Mouse (Mus musculus) adrenal gland, postnatal 0 days (tissue): ENCODE measurements around the gene Dexi. TPM values are rescaled to one million over a fixed set of nuclear protein-coding genes. Genes with fewer than 3 reads are reported as not detected.

Experiments used
- polyA plus RNA-seq: library from polyadenylated mRNA; unstranded; fragments of >200 nt; fragmentation: Nextera tagmentation; extraction: Ambion mirVana; gene quantifications from 2 replicates; pipeline ENCODE4 v1.2.1, GENCODE M21; 2015

Gene Dexi
- polyA plus RNA-seq, result 20.1 and 20.2 TPM in 2 replicates

GRCm38 (mm10) chr16:10542698-10543365, at the start of gene Dexi:
Dexi (minus strand) TSS chr16:10543054.

GRCm38 (mm10) chr16:10544995-10545622, 2.3 kb upstream of the Dexi start, which contains the start of gene Clec16a:
Clec16a (plus strand) TSS chr16:10545339.

GRCm38 (mm10) chr16:10479857-10480256, 63.0 kb downstream of the Dexi start, which contains the start of gene Ciita:
Ciita (plus strand) TSS chr16:10480059.

Other genes starting within 250 kb of the Dexi start
- 12.4 and 18.3 TPM in 2 replicates for gene Emp2, start 229.1 kb downstream of the Dexi start, polyA plus RNA-seq
- 0.29 TPM in 1 of 2 replicates, not detected in the other for gene Tekt5, start 147.6 kb downstream of the Dexi start, polyA plus RNA-seq
- 32.1 and 33.1 TPM in 2 replicates for gene Nubp1, start 131.1 kb downstream of the Dexi start, polyA plus RNA-seq
- gene Tvp23a, start 95.7 kb downstream of the Dexi start, polyA plus RNA-seq, result 4.9 and 7.3 TPM in 2 replicates
- gene Ciita, start 63.0 kb downstream of the Dexi start, polyA plus RNA-seq, result 0.14 and 0.30 TPM in 2 replicates
- gene Clec16a, start 2.3 kb upstream of the Dexi start, polyA plus RNA-seq, result 22.8 and 33.5 TPM in 2 replicates
- gene Socs1, start 242.5 kb upstream of the Dexi start, polyA plus RNA-seq, result 7.5 and 8.8 TPM in 2 replicates
- not detected in 2 replicates for gene Tnp2, start 245.6 kb upstream of the Dexi start, polyA plus RNA-seq
- gene Prm3, start 247.9 kb upstream of the Dexi start, polyA plus RNA-seq, result not detected in 2 replicates